Mouse (Mus musculus): ENCODE data around the gene Vcl.

GRCm38 (mm10) chr14:21047840-21048239 lies 118.6 kb downstream of the Vcl start:
- TF ChIP-seq CTCF (IDR thresholded peaks at IDR 0.05; ENCODE audit: control insufficient read depth, insufficient read depth, insufficient read length) = no peak
- TF ChIP-seq CEBPB (IDR thresholded peaks at IDR 0.05; ENCODE audit: low read depth) = no peak
